Mouse (Mus musculus): ENCODE measurements at regions not wholly inside any gene's neighbourhood (a gene's known extent, or its start where the extent isn't known, plus 50 kb on each side); places are given as distances from the start of the nearest gene placed in this dataset.

GRCm38 (mm10) chr2:128382473-128382872 lies 208.5 kb upstream of the Spdye4c start:
- Histone ChIP-seq H3K9ac (no peak overlapping the region), H3K4me2 (no peak overlapping the region), H3K4me1 (replicated peaks) (peaks cover 44% of the 10 kb centered on the region), H3K4me3 (no peak overlapping the region), H3K27me3 (replicated peaks) (no peaks in the 10 kb centered on the region), H3K9me3 (replicated peaks) (no peaks in the 10 kb centered on the region), H3K36me3 (no peaks in the 10 kb centered on the region), H3K27ac (ENCODE audit: poor library complexity, severe bottlenecking) (no peak overlapping the region)
- WGBS = 17% methylated on average over 4 of the region's 4 CpGs
- ATAC-seq (ENCODE audit: insufficient number of reproducible peaks, low FRiP score) = no peak

GRCm38 (mm10) chr2:128384612-128385011 lies 206.4 kb upstream of the Spdye4c start:
- peaks cover 58% of the 10 kb centered on the region for H3K4me1 ChIP-seq (replicated peaks)
- H3K4me2 ChIP-seq = no peak overlapping the region
- no peak overlapping the region for H3K4me3 ChIP-seq
- no peak overlapping the region for H3K9ac ChIP-seq
- 69% methylated on average over 10 of the region's 10 CpGs for WGBS
- H3K27ac ChIP-seq (ENCODE audit: poor library complexity, severe bottlenecking) = no peak overlapping the region
- no peaks in the 10 kb centered on the region for H3K27me3 ChIP-seq (replicated peaks)
- H3K9me3 ChIP-seq (replicated peaks) = no peaks in the 10 kb centered on the region
- ATAC-seq (ENCODE audit: insufficient number of reproducible peaks, low FRiP score) = no peak
- no peaks in the 10 kb centered on the region for H3K36me3 ChIP-seq

GRCm38 (mm10) chr2:128386846-128387621 lies 204.0 kb upstream of the Spdye4c start:
- Histone ChIP-seq H3K27me3 (replicated peaks) (no peaks in the 10 kb centered on the region), H3K4me3 (no peak overlapping the region), H3K9me3 (replicated peaks) (no peaks in the 10 kb centered on the region), H3K9ac (no peak overlapping the region), H3K36me3 (no peaks in the 10 kb centered on the region), H3K27ac (ENCODE audit: poor library complexity, severe bottlenecking) (no peak overlapping the region), H3K4me2 (no peak overlapping the region), H3K4me1 (replicated peaks) (peaks cover 50% of the 10 kb centered on the region)
- 52% methylated on average over 4 of the region's 4 CpGs for WGBS
- 0 out of 2 replicates have a peak, but pooled peaks have one; percentile 9 for ATAC-seq (ENCODE audit: insufficient number of reproducible peaks, low FRiP score)

GRCm38 (mm10) chr2:128387851-128388471 lies 203.0 kb upstream of the Spdye4c start:
- 57% methylated on average over 8 of the region's 8 CpGs for WGBS
- peaks cover 50% of the 10 kb centered on the region for H3K4me1 ChIP-seq (replicated peaks)
- H3K27ac ChIP-seq (ENCODE audit: poor library complexity, severe bottlenecking) = no peak overlapping the region
- H3K36me3 ChIP-seq = no peaks in the 10 kb centered on the region
- H3K9ac ChIP-seq = no peak overlapping the region
- no peaks in the 10 kb centered on the region for H3K27me3 ChIP-seq (replicated peaks)
- no peak for ATAC-seq (ENCODE audit: insufficient number of reproducible peaks, low FRiP score)
- H3K4me3 ChIP-seq = no peak overlapping the region
- H3K9me3 ChIP-seq (replicated peaks) = no peaks in the 10 kb centered on the region
- H3K4me2 ChIP-seq = no peak overlapping the region

DNA sequence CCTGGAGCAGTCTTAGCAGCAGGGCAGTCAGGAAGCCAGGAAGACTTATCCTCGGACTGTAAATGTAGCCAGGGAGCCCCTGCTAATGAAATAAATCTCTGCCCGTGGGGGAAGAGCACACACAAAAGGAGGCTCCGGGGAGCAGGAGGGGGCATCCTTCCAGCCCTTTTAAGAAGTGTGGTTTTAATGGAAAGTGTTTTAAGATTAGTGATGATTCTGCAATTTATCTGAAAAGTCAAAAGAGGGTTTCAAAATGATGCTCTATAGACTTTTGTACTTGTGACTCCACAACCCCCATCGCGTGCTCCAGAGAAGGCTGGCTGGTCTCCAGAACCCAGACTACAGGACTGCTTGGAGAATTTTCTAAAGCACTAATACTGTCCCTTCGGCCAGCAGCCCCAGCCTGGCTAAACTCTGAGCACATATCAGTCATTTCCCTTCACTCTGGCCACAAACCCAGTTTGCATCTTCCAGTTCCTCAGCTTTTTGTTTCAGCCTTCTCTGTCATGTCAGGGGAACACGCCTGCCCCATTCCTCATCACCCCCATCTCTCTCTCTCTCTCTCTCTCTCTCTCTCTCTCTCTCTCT lies 202.0 kb upstream of the Spdye4c start:
- H3K27me3 ChIP-seq (replicated peaks) = no peaks in the 10 kb centered on the region
- no peak overlapping the region for H3K27ac ChIP-seq (ENCODE audit: poor library complexity, severe bottlenecking)
- ATAC-seq (ENCODE audit: insufficient number of reproducible peaks, low FRiP score) = no peak
- H3K36me3 ChIP-seq = no peaks in the 10 kb centered on the region
- WGBS = 33% methylated on average over 7 of the region's 7 CpGs
- H3K4me2 ChIP-seq = no peak overlapping the region
- no peak overlapping the region for H3K9ac ChIP-seq
- no peaks in the 10 kb centered on the region for H3K9me3 ChIP-seq (replicated peaks)
- H3K4me3 ChIP-seq = no peak overlapping the region
- peaks cover 56% of the 10 kb centered on the region for H3K4me1 ChIP-seq (replicated peaks)

GRCm38 (mm10) chr2:128392344-128392743 lies 198.7 kb upstream of the Spdye4c start:
- H3K4me2 ChIP-seq = peak overlapping the region; percentile 48
- no peak overlapping the region for H3K27ac ChIP-seq (ENCODE audit: poor library complexity, severe bottlenecking)
- H3K27me3 ChIP-seq (replicated peaks) = no peaks in the 10 kb centered on the region
- H3K36me3 ChIP-seq = no peaks in the 10 kb centered on the region
- no peaks in the 10 kb centered on the region for H3K9me3 ChIP-seq (replicated peaks)
- H3K4me1 ChIP-seq (replicated peaks) = peaks cover 61% of the 10 kb centered on the region
- no peak overlapping the region for H3K9ac ChIP-seq
- ATAC-seq (ENCODE audit: insufficient number of reproducible peaks, low FRiP score) = no peak
- WGBS = 6% methylated on average over 9 of the region's 9 CpGs
- H3K4me3 ChIP-seq = no peak overlapping the region

GRCm38 (mm10) chr2:128393401-128393800 lies 197.6 kb upstream of the Spdye4c start:
- Histone ChIP-seq H3K4me1 (replicated peaks) (peaks cover 55% of the 10 kb centered on the region), H3K4me3 (no peak overlapping the region), H3K9ac (no peak overlapping the region), H3K9me3 (replicated peaks) (no peaks in the 10 kb centered on the region), H3K36me3 (no peaks in the 10 kb centered on the region), H3K27ac (ENCODE audit: poor library complexity, severe bottlenecking) (no peak overlapping the region), H3K4me2 (peak overlapping the region; percentile 22; the same call in 1 of the 2 replicates), H3K27me3 (replicated peaks) (no peaks in the 10 kb centered on the region)
- ATAC-seq (ENCODE audit: insufficient number of reproducible peaks, low FRiP score) = no peak
- WGBS = 46% methylated on average over 8 of the region's 8 CpGs

DNA sequence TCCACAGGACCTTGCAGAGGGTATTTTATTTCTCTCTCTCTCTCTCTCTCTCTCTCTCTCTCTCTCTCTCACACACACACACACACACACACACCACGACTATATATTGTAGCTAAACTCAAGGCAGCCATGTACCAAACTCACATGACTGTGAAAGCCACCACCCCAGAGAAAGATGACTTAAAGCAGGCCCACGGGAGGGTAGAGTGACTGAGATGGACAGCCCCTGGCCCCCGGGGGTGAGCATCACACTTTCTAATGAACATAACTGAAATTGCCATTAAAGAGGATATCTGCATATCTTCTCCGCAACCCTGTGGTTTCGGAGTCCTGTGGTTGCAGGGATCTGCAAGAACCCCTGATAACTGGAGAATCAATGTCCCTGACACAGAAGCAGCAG lies 197.1 kb upstream of the Spdye4c start:
- Histone ChIP-seq H3K9ac (no peak overlapping the region), H3K4me2 (peak overlapping the region; percentile 22; the same call in 1 of the 2 replicates), H3K27me3 (replicated peaks) (no peaks in the 10 kb centered on the region), H3K4me3 (no peak overlapping the region), H3K4me1 (replicated peaks) (peaks cover 51% of the 10 kb centered on the region), H3K27ac (ENCODE audit: poor library complexity, severe bottlenecking) (no peak overlapping the region; the same call in 1 of the 2 replicates), H3K9me3 (replicated peaks) (no peaks in the 10 kb centered on the region), H3K36me3 (no peaks in the 10 kb centered on the region)
- no peak for ATAC-seq (ENCODE audit: insufficient number of reproducible peaks, low FRiP score)
- 66% methylated on average over 5 of the region's 5 CpGs for WGBS

DNA sequence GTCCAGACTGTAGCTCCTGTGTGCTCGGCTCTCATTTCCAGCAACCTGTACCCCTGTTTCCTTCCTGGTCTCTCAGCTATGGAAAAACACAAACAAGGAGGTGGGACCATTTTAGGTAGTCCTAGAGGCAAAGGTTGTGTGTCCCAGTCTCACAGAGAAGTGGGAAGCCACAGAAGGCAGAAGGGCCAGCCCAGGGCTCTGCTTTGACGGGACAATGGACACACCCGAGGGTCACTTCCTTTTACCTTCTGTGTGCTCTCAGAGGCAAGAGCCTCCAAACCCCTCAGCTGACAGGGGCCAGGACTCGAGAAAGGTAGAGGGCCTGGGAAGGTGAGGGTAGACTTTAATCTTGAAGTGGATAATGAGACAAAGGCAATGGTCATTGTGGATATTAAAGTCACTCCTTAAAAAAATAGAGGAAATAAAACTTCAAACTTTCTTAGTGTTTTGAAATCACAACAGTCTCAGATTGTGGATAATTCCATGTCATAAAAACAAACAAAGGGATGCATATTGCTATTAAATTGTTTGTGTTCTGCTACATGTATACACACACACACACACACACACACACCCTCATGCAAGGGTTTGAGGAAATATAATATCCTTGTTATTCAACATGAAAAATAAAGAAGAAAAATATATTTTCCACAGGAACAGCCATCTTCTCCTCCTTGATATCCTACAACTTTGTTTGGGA lies 195.6 kb upstream of the Spdye4c start:
- Histone ChIP-seq H3K4me1 (replicated peaks) (peaks cover 41% of the 10 kb centered on the region), H3K4me3 (no peak overlapping the region), H3K36me3 (no peaks in the 10 kb centered on the region), H3K4me2 (no peak overlapping the region), H3K27me3 (replicated peaks) (no peaks in the 10 kb centered on the region), H3K9me3 (replicated peaks) (no peaks in the 10 kb centered on the region), H3K27ac (ENCODE audit: poor library complexity, severe bottlenecking) (no peak overlapping the region), H3K9ac (no peak overlapping the region)
- ATAC-seq (ENCODE audit: insufficient number of reproducible peaks, low FRiP score) = no peak
- 46% methylated on average over 4 of the region's 4 CpGs for WGBS

- peak; percentile 59; the same call in 1 of the 2 replicates for ATAC-seq (ENCODE audit: insufficient number of reproducible peaks, low FRiP score)
- no peak overlapping the region for H3K27ac ChIP-seq (ENCODE audit: poor library complexity, severe bottlenecking)
- H3K4me3 ChIP-seq = no peak overlapping the region
- no peaks in the 10 kb centered on the region for H3K9me3 ChIP-seq (replicated peaks)
- no peak overlapping the region for H3K4me2 ChIP-seq
- 2% methylated on average over 9 of the region's 9 CpGs for WGBS
- 0 out of 2 replicates have a peak, but pooled peaks cover 3% of the 10 kb centered on the region for H3K27me3 ChIP-seq (replicated peaks)
- no peak overlapping the region for H3K9ac ChIP-seq
- no peaks in the 10 kb centered on the region for H3K36me3 ChIP-seq
- peaks cover 37% of the 10 kb centered on the region for H3K4me1 ChIP-seq (replicated peaks)
Measured at GRCm38 (mm10) chr2:128396008-128396346, 195.0 kb upstream of the Spdye4c start.

- Histone ChIP-seq H3K4me1 (replicated peaks) (peaks cover 27% of the 10 kb centered on the region), H3K36me3 (no peaks in the 10 kb centered on the region), H3K4me2 (no peak overlapping the region), H3K9me3 (replicated peaks) (no peaks in the 10 kb centered on the region), H3K27me3 (replicated peaks) (0 out of 2 replicates have a peak, but pooled peaks cover 4% of the 10 kb centered on the region), H3K4me3 (no peak overlapping the region), H3K9ac (no peak overlapping the region), H3K27ac (ENCODE audit: poor library complexity, severe bottlenecking) (no peak overlapping the region)
- ATAC-seq (ENCODE audit: insufficient number of reproducible peaks, low FRiP score) = no peak
- 73% methylated on average over 8 of the region's 8 CpGs for WGBS
Measured at GRCm38 (mm10) chr2:128401359-128401758, 189.7 kb upstream of the Spdye4c start.
